Mouse (Mus musculus) right cerebral cortex, postnatal 25 days (tissue): ENCODE data around the gene Cfap70.

Experiments
- DNase-seq: peaks from one replicate; pipeline ENCODE4 v3.0.0; 2022

Cfap70 gene

GRCm38 (mm10) chr14:20451765-20452331, at the start of gene Cfap70:
Gene Cfap70, minus strand, starts transcription at chr14:20452226.
- peak; percentile 65 for DNase-seq

DNA sequence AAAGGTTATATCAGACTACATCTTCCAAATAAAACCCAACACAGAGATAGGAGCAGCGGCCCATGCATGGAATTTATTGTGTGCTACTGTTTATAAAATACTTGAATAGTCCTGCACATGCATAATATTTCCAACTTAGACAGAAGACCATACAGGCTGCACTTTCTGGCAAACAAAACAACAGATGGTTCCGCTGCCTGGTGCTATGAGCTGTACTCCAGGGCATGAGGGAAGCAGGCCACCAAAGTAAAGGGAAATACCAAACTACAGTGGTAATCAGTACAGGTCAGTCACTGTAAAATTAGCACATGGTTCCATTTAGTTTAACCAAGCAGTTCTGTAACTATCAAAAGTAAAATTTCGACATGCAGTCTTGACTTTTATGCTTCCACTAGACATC, 48.0 kb upstream of the Cfap70 start:
- no peak for DNase-seq

GRCm38 (mm10) chr14:20496603-20497002, 44.6 kb upstream of the Cfap70 start, which contains the start of gene Mss51:
Gene Mss51, minus strand, starts transcription at chr14:20496901.
- no peak for DNase-seq

GRCm38 (mm10) chr14:20486031-20486430, 34.0 kb upstream of the Cfap70 start:
- DNase-seq: no peak

GRCm38 (mm10) chr14:20482051-20482751, 30.2 kb upstream of the Cfap70 start:
- DNase-seq: no peak

- no peak for DNase-seq
Observed at GRCm38 (mm10) chr14:20481211-20481610, 29.2 kb upstream of the Cfap70 start.

- DNase-seq: no peak
Observed at GRCm38 (mm10) chr14:20480195-20480579, 28.2 kb upstream of the Cfap70 start.

DNA sequence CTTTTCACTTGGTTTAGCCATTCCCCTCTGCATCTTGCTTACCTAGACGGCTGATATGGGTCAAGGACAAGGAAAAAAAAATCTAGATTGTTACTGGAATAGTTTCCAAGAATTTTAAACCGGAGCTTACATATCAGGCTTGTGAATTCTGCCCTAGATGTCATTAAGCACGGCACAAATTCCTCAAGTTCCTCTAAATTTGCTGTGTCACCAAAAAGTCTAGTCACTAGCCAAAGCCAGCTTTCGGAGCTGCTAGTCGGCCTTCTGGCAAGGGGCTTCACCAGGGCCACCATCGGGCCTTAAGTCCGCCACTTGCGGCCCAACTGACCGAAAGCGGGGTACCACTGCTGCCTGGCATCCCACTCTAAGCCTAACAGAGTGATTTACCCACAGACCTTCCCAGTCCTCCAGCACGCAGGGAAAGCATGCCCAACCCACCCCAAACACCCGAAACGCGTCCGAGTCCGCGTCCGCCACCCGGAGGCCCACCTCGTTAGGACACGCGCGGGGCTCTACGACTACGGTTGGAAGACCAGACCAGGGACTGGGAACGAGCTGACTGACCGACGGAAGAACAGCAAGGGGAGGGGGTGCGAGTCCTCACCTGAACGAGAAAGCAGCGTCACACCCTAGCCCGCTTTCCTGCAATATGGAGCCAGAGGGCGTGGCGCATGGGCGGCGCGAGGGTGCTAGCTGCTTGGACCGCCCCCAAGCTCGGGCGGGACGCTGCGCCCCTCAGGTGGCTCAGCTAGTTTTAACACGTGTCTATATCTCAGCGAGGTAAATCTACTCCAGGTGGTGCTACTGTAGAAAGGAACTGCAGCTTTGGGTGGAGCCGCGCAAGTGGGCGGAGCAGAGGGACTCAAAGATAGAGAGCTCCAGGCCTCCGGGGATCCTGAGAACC, 27.5 kb upstream of the Cfap70 start, which contains the start of gene Anxa7:
Gene Anxa7 (minus strand): TSS at position 843 of the 904 bp plus-strand sequence.
- peak; percentile 84 for DNase-seq

DNA sequence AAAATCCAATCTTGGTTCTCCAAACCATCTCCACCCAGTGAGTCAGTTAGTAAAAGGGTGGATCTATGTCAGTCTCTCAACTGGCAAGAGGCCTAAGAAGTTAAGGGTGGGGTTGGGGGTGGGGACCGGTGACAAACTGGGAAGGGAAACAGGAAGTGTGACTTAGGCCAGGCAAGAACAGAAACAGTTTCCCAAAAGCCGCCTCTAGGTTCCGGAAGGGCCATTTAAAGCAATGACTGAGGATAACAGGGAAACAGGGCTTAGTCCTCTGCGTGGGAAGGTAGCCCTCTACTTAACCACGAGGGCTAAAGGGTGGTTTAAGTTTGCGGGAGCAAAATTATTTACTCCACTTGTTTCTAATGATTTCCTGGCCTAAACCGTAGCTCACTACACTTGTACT, 26.8 kb upstream of the Cfap70 start:
- no peak for DNase-seq

DNA sequence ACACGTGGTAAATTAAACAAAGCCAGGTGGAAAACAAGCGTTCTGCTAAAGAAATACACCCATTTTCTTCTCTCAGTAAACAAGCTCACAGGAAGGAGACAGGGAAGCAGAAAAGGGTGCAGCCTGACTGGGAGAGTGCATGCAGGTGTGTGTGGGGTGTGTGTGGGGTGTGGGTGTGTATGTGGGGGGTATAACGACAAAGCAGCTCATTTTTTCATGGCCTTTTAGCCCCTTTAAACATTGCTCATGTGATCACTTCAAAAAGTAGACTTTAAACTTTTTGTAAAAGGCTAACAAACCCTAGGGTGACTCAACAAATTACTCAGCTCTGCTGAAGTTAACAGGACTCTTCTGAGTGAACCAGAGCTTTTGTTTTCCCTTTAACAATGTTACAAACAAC, 26.4 kb upstream of the Cfap70 start:
- DNase-seq: no peak

DNA sequence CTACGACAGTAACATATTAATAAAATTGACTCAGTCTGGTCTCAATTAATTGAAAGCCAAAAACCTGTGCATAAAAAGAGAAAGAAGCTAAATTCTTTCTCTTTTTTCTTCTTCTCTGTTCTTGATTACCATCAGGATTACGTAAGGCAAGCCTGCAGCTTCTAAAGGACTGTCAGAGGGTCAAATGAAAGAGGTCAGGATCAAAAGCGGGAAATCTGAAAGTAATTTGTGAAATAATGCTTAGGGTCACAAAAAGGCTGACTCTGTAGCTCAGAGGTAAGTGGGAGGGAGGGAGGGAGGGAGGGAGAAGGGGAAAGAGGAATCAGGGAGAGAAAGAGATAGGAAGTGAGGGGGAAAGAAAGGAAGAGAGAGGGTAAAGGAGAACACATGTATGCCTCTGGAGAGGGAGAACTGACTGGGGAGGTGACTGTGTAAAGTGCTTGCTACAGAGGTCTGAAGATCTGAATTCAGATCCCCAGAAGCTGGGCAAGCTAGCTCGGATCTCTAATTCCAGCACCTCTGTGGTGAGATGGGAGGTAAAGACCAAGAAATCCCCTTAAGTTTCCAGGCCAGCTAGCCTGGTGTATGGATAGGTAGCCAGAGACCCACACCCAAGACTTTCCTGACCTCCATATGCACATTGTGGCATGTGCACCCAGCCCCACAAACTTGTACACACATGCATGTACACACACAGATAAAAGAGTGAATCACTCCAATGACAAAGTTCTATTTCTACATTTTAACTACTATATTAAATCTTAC, 25.4 kb upstream of the Cfap70 start:
- DNase-seq: no peak

- DNase-seq: no peak
Observed at GRCm38 (mm10) chr14:20460216-20460615, 8.2 kb upstream of the Cfap70 start.

DNA sequence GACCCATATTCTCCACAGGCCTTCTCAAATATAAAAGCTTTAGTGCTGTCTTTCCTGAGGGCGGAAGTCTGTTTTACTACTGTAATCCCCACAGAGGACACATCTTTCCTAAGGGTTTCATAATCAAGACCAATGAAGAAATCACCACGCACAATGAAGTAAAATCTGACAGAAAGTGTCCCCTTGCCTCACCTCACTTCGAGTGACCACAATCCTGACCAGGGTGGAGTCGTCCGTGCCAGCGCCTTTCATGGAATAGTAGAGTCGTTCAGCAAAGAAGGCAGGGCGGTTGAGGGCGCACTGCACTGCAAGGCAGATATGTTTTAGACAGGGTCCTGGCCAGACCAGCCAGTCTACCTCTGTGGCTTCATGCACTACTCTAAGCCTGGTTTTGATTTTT, 6.4 kb upstream of the Cfap70 start:
- no peak for DNase-seq

DNA sequence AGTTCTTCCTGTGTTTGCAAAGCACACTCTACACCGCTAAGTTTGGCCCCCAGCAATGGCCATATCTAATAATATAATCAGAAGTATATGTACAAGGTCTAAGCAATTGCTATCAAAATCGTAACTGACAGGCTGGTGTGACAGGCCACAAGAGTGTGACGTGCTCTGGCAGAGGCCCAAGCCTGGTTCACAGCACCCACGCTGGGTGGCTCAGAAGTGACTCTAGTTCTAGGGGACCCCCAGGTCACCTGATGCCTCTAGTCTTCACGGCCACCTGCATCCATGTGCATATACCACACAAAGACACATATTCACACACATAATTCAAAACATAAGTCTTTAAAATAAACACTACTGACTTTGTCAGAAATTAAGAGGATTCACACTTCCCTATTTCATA, 903 bp upstream of the Cfap70 start:
- no peak for DNase-seq

GRCm38 (mm10) chr14:20451302-20451701, 724 bp downstream of the Cfap70 start:
- no peak for DNase-seq

GRCm38 (mm10) chr14:20447209-20447608, 4.8 kb downstream of the Cfap70 start:
- no peak for DNase-seq

DNA sequence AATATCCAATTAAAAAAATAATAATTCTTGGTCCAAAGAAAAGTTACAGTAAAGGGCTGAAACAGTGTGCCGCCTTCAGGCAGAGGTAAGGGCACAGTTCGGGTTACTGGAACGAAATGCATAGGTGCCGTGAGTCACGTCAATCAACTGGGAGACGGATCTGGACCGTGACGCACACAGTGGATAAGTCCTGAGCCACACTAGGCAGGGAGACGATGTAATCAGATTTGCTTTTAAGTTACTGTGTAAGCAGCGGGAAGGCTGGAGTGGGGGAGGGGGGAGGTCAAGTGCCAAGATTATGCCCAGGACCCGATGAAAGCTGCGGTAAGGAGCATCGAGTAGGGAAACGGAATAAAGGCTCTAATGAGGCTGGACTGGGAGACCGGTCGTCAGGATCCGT, 9.8 kb downstream of the Cfap70 start:
- DNase-seq: no peak

DNA sequence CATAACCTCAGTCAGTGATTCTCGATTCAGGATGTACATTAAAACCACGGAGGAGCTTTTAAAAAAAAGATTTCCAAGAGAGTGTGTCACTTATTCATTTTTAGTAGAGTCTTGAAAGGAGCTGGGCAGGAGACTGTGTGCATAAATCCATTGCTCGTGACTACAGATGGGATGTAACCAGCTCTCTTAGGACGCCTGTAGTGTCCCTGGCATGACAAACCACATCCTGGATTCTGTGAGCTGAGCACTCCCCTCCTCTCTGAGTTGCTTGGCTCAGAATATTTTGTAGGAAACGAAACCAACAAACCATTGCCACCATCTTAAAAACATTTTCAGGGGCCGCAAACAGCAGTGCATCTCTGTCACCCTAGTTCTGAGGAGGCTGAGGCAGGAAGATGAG, 15.1 kb downstream of the Cfap70 start:
- DNase-seq: no peak

DNA sequence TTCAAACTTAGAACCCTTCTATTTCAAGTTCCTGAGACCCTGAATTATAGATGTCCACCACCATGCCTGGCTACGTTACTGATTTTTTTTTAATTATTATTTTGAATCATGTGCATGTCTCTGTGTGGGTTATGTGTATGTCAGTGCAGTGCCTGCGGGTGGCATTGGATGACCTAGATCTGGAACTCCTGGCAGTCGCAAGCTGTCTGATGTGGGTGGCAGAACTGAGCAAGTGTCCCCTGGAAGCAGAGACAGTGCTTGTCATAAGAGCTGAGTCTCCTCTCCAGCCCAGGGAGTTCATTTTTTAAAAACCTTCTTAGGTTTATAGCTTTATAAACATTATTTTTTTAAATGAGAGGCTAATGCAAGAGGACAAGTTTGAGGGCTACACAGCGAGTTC, 19.6 kb downstream of the Cfap70 start:
- DNase-seq: no peak

GRCm38 (mm10) chr14:20431726-20432125, 20.3 kb downstream of the Cfap70 start:
- DNase-seq: no peak

DNA sequence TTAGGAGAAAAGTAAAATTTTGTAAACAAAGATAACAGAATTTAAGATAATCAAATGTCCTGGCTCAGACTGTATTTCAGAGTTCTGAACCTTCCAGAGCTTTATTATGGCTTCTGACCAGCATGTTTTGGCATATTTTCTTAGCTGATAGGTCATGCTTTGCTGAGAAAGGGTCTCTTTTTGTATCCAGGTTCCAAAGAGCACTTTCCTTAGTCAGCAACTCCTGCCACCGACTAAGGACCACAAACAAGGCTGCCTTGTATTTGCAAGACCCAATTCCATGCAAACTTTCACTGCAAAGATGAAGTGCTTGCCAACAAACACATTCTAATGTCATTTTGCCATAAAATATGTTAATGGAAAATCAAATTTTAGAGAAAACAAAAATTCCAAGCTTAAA, 22.2 kb downstream of the Cfap70 start:
- DNase-seq: no peak

GRCm38 (mm10) chr14:20428593-20428992, 23.4 kb downstream of the Cfap70 start:
- no peak for DNase-seq

- DNase-seq: no peak
Observed at GRCm38 (mm10) chr14:20423046-20423445, 29.0 kb downstream of the Cfap70 start.
